Mouse (Mus musculus) embryonic stem cell, embryonic (primary cell): ENCODE measurements at regions not wholly inside any gene's neighbourhood (a gene's known extent, or its start where the extent isn't known, plus 50 kb on each side); places are given as distances from the start of the nearest gene placed in this dataset.

Experiments
- CTCF ChIA-PET, 4 experiments: fragments of 300-600 bp in 2 of 4; fragments of 350-600 bp in 2 of 4; sonication (Branson Sonifier 250); formaldehyde crosslinking; loops; one replicate each; lab custom pipeline; 2022; ENCODE audit warnings: inconsistent platforms in 2 of 4; lab: Charles Lee
- POLR2A ChIA-PET, 4 experiments: fragments of 300-600 bp in 2 of 4; fragments of 350-600 bp in 2 of 4; sonication (Branson Sonifier 250); formaldehyde crosslinking; loops; one replicate each; lab custom pipeline; 2022; ENCODE audit warnings: antibody characterized with exemption in 4 of 4, inconsistent platforms in 1 of 4; lab: Charles Lee

- POLR2A ChIA-PET, result no interaction called here
Measured at GRCm38 (mm10) chr3:56302346-56303185, 119.1 kb upstream of the Nbea start.

GRCm38 (mm10) chr3:56300769-56301168 lies 117.3 kb upstream of the Nbea start:
- POLR2A ChIA-PET, result interaction anchor here in 1 of 4 experiments (0.5 kb wide), 1 partner anchor 165 kb away, joined by 3 read pairs; no protein-coding TSS in a partner anchor
- CTCF ChIA-PET, result no interaction called here

More at GRCm38 (mm10) chr3:56302346-56303185, 119.1 kb upstream of the Nbea start:
- CTCF ChIA-PET, result interaction anchor here in 1 of 4 experiments (0.5 kb wide), 1 partner anchor 663 kb away, joined by 3 read pairs; no protein-coding TSS in a partner anchor

GRCm38 (mm10) chr3:56295578-56295977 lies 112.1 kb upstream of the Nbea start:
- POLR2A ChIA-PET, result no interaction called here
- CTCF ChIA-PET, result interaction anchor here in 1 of 4 experiments (0.6 kb wide), 1 partner anchor 294 kb away, joined by 3 read pairs; no protein-coding TSS in a partner anchor

GRCm38 (mm10) chr3:56281507-56281906 lies 98.0 kb upstream of the Nbea start:
- CTCF ChIA-PET, result no interaction called here
- POLR2A ChIA-PET, result no interaction called here

- ChIA-PET CTCF (no interaction called here), POLR2A (no interaction called here)
Measured at GRCm38 (mm10) chr3:56280330-56280957, 96.9 kb upstream of the Nbea start.

- POLR2A ChIA-PET, result no interaction called here
- CTCF ChIA-PET, result interaction anchor here in 1 of 4 experiments (0.6 kb wide), 1 partner anchor 291 kb away, joined by 5 read pairs; no protein-coding TSS in a partner anchor
Measured at GRCm38 (mm10) chr3:56272587-56272986, 89.1 kb upstream of the Nbea start.

- ChIA-PET CTCF (no interaction called here), POLR2A (no interaction called here)
Measured at GRCm38 (mm10) chr3:56270241-56270830, 86.8 kb upstream of the Nbea start.

GRCm38 (mm10) chr3:56261800-56262561 lies 78.5 kb upstream of the Nbea start:
- ChIA-PET POLR2A (no interaction called here), CTCF (no interaction called here)

GRCm38 (mm10) chr3:56256271-56256670 lies 72.8 kb upstream of the Nbea start:
- ChIA-PET CTCF (no interaction called here), POLR2A (no interaction called here)

- CTCF ChIA-PET, result no interaction called here
- POLR2A ChIA-PET, result no interaction called here
Measured at GRCm38 (mm10) chr3:56244370-56244769, 60.9 kb upstream of the Nbea start.

GRCm38 (mm10) chr3:56238228-56238627 lies 54.7 kb upstream of the Nbea start:
- ChIA-PET POLR2A (no interaction called here), CTCF (no interaction called here)

- CTCF ChIA-PET, result no interaction called here
- POLR2A ChIA-PET, result no interaction called here
Measured at GRCm38 (mm10) chr3:56236163-56236562, 52.7 kb upstream of the Nbea start.
